ENCODE assay signal across 21 mouse cellular contexts in the genomic region with DNA sequence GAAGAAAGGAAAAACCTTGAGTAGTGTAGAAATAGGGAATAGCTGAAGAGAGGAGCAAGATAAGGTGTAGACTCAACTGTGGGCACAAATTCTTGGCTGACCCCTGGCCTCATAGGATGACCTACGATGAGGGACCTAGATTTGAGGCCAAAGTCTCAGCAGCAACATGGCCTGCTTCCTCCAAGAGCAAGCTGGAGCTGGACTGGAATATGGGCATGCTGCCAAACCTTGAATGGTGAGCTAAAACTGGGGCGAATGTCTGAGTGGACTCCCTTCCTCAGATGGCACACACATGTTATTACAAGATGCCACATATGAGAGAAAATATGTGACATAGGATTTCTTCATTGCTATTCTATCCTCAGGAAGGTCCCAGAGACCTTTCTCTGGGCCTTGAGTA. TPM values are rescaled to one million over a fixed set of nuclear protein-coding genes. Genes with fewer than 3 reads are reported as not detected.
DNase-seq lines count a peak whose midpoint lies in the region; ATAC-seq lines count a peak whose summit lies in the region.
"Had no signal": no experiment of that assay in that cellular context is flagged by ENCODE, and none has a peak within 500 bp of the region (broad histone marks: within the 10 kb centered on the region; RNA-seq: fewer than 3 reads in every experiment).

No protein-coding gene starts in this region.

- DNase-seq in adrenal gland, postnatal 10 days = peak; percentile 29
- DNase-seq in adrenal gland, adult 18-20 months (ENCODE audit: low spot score in 2 of 2) = no peak
- DNase-seq in cerebellum, postnatal 25 days = peak; percentile 29 to 57
- DNase-seq in cerebellum, adult 8-10 months = no peak
- DNase-seq in kidney, postnatal 10 days = peak; percentile 24
- peak; percentile 20 for DNase-seq in adrenal gland, postnatal 25 days
- DNase-seq: gastrocnemius, adult 2 months; kidney, adult 11 months; layer of hippocampus, postnatal 36 days; lung, adult 2 months; midbrain, embryonic 14.5 days; thymus, adult 2 months; thymus, postnatal 4 days had no signal

- WGBS in kidney, embryonic 14.5 days = 83% methylated on average over 2 of the region's 2 CpGs

- no peak for ATAC-seq in kidney, embryonic 14.5 days (ENCODE audit: low FRiP score, low TSS enrichment)
- ATAC-seq: forebrain, embryonic 14.5 days had no signal

- H3K9me3 ChIP-seq in kidney, embryonic 14.5 days (ENCODE audit: control insufficient read depth, low read length) = no peaks in the 10 kb centered on the region
- H3K9me3 ChIP-seq: embryonic facial prominence, embryonic 15.5 days; heart, embryonic 10.5 days; hindbrain, embryonic 13.5 days had no signal

- no peaks in the 10 kb centered on the region for H3K4me1 ChIP-seq in kidney, embryonic 14.5 days (ENCODE audit: control insufficient read depth, insufficient read depth, low read length)
- H3K4me1 ChIP-seq: embryonic facial prominence, embryonic 15.5 days; hindbrain, embryonic 13.5 days had no signal

- H3K27me3 ChIP-seq in kidney, embryonic 14.5 days (ENCODE audit: control insufficient read depth, insufficient read depth, low read length) = no peaks in the 10 kb centered on the region
- H3K27me3 ChIP-seq: embryonic facial prominence, embryonic 15.5 days had no signal

- no peak overlapping the region for H3K4me2 ChIP-seq in kidney, embryonic 14.5 days (replicated peaks; ENCODE audit: low read depth, low read length)
- H3K4me2 ChIP-seq: embryonic facial prominence, embryonic 15.5 days; hindbrain, embryonic 13.5 days; liver, embryonic 11.5 days had no signal

- H3K36me3 ChIP-seq in kidney, embryonic 14.5 days (ENCODE audit: control insufficient read depth, insufficient read depth, low read length) = no peaks in the 10 kb centered on the region
- H3K36me3 ChIP-seq: embryonic facial prominence, embryonic 15.5 days; heart, embryonic 10.5 days; hindbrain, embryonic 13.5 days had no signal

- H3K9ac ChIP-seq in kidney, embryonic 14.5 days (ENCODE audit: low read depth, low read length) = no peak overlapping the region
- H3K9ac ChIP-seq: embryonic facial prominence, embryonic 15.5 days; hindbrain, embryonic 13.5 days had no signal

- no peak overlapping the region for H3K4me3 ChIP-seq in kidney, embryonic 14.5 days (ENCODE audit: low read length)
- H3K4me3 ChIP-seq: embryonic facial prominence, embryonic 15.5 days; gastrocnemius, adult 2 months; heart, embryonic 10.5 days; hindbrain, embryonic 13.5 days had no signal

- no peak overlapping the region for H3K27ac ChIP-seq in kidney, embryonic 14.5 days (ENCODE audit: low read depth, low read length)
- H3K27ac ChIP-seq: embryonic facial prominence, embryonic 15.5 days; gastrocnemius, adult 2 months; heart, embryonic 10.5 days; hindbrain, embryonic 13.5 days; kidney, postnatal 0 days; stomach, postnatal 0 days had no signal

RNA-seq across cellular contexts. Expression of gene Nid2, which starts 57.5 kb away (rescaled TPM):
- 10 to 100 TPM; 59.7 to 74.5 TPM for total RNA-seq in adrenal gland, postnatal 10 days (2021)
- 10 to 100 TPM in 1 of 2 experiments, 1 to 10 TPM in 1; 8.1 to 14.2 TPM for total RNA-seq in adrenal gland, adult 18-20 months (2021)
- 74.3 and 95.7 TPM in 2 replicates for polyA plus RNA-seq in kidney, embryonic 14.5 days (2014; fragmentation: Nextera tagmentation; extraction: Ambion mirVana)
- total RNA-seq in adrenal gland, postnatal 25 days (2021) = 23.5 and 27.4 TPM in 2 replicates

Comparison
In these comparisons a context has a peak if more than half of its experiments do, and no peak if none do; other contexts are left out.
1. DNase-seq: peak in adrenal gland, postnatal 10 days (single experiment), cerebellum, postnatal 25 days (2 of 2), kidney, postnatal 10 days (single experiment) and adrenal gland, postnatal 25 days (single experiment); none in adrenal gland, adult 18-20 months (0 of 2) and cerebellum, adult 8-10 months (single experiment).